Mouse (Mus musculus) heart, embryonic 14.5 days (tissue): ENCODE data around the gene Pdzd2. TPM values are rescaled to one million over a fixed set of nuclear protein-coding genes. Genes with fewer than 3 reads are reported as not detected.

ENCODE experiments used
- ATAC-seq: fragments of 200-750 bp; cut with Nextera tagmentation; 2 replicates; pipeline ENCODE4 v1.8.0; 2017; ENCODE audit warnings: low read depth, moderate TSS enrichment; ENCODE audit not compliant: insufficient number of reproducible peaks, insufficient read depth, low FRiP score
- H3K27ac ChIP-seq, 2 experiments: fragments of 200-500 bp in 1 of 2; fragments of 300-500 bp in 1 of 2; sonication (generic) in 1 of 2; replicated peaks in 1 of 2; 2 replicates each; pipeline ENCODE4 v1.5.1; 2012 to 2014; ENCODE audit warnings: low read depth in 2 of 2, low read length in 2 of 2, control low read depth in 1 of 2, mild to moderate bottlenecking in 1 of 2, mixed read lengths in 1 of 2; ENCODE audit not compliant: control insufficient read depth in 1 of 2, insufficient read depth in 1 of 2
- H3K27me3 ChIP-seq: fragments of 300-500 bp; sonication (generic); 2 replicates; pipeline ENCODE4 v1.6.1; 2014; ENCODE audit warnings: mild to moderate bottlenecking, low read length, control low read depth; ENCODE audit not compliant: control insufficient read depth, insufficient read depth
- H3K36me3 ChIP-seq: fragments of 300-500 bp; sonication (generic); 2 replicates; pipeline ENCODE4 v1.6.1; 2014; ENCODE audit warnings: mild to moderate bottlenecking, control low read depth, low read length, mixed read lengths; ENCODE audit not compliant: control insufficient read depth, insufficient read depth
- H3K4me1 ChIP-seq, 2 experiments: fragments of 200-500 bp in 1 of 2; fragments of 300-500 bp in 1 of 2; sonication (generic) in 1 of 2; 2 replicates each; pipeline ENCODE4 v1.6.1; 2012 to 2014; ENCODE audit warnings: low read length in 2 of 2, control low read depth in 1 of 2, mixed read lengths in 1 of 2; ENCODE audit not compliant: control insufficient read depth in 2 of 2, insufficient read depth in 2 of 2
- H3K4me2 ChIP-seq: fragments of 300-500 bp; sonication (generic); 2 replicates; pipeline ENCODE4 v1.6.1; 2014; ENCODE audit warnings: mild to moderate bottlenecking, low read length
- H3K4me3 ChIP-seq, 2 experiments: fragments of 200-500 bp in 1 of 2; fragments of 300-500 bp in 1 of 2; sonication (generic) in 1 of 2; 2 replicates each; pipeline ENCODE4 v1.5.1; 2012 to 2014; ENCODE audit warnings: low read length in 2 of 2, mild to moderate bottlenecking in 2 of 2, control low read depth in 1 of 2, low read depth in 1 of 2, moderate library complexity in 1 of 2; ENCODE audit not compliant: control insufficient read depth in 1 of 2, insufficient read depth in 1 of 2
- H3K9ac ChIP-seq: fragments of 300-500 bp; sonication (generic); 2 replicates; pipeline ENCODE4 v1.6.1; 2014; ENCODE audit warnings: mild to moderate bottlenecking, low read length
- H3K9me3 ChIP-seq: fragments of 300-500 bp; sonication (generic); 2 replicates; pipeline ENCODE4 v1.6.1; 2016; ENCODE audit warnings: low read length, control low read depth; ENCODE audit not compliant: control insufficient read depth
- WGBS: fragments of 180-500 bp; shearing (Covaris S2); extraction: QIAGEN DNeasy Blood & Tissue Kit; methylation state at CpG from one replicate; pipeline ENCODE4 v1.1.7; 2014; 5-methylcytosine and 5-hydroxymethylcytosine counted together
- polyA plus RNA-seq: library from polyadenylated mRNA; unstranded; fragments of >200 nt; fragmentation: Nextera tagmentation; extraction: Ambion mirVana; gene quantifications from 2 replicates; pipeline ENCODE4 v1.2.1, GENCODE M21; 2014

Pdzd2 gene
- polyA plus RNA-seq, 1 experiment from 2014 or later: 16.8 TPM

- no peak overlapping the region for H3K27ac ChIP-seq
- no peak overlapping the region for H3K4me3 ChIP-seq
- H3K36me3 ChIP-seq: 0 out of 2 replicates have a peak, but pooled peaks cover under 1% of the 10 kb centered on the region
- ATAC-seq: no peak
- peaks cover 2 to 5% of the 10 kb centered on the region in 2 experiments; a peak in 1 of 4 replicates for H3K4me1 ChIP-seq
- H3K27me3 ChIP-seq: no peaks in the 10 kb centered on the region
- H3K9ac ChIP-seq: no peak overlapping the region
- no peak overlapping the region for H3K4me2 ChIP-seq
- WGBS: 63% methylated on average over 6 of the region's 6 CpGs
- H3K9me3 ChIP-seq: no peaks in the 10 kb centered on the region
Measured at GRCm38 (mm10) chr15:12579196-12579595, 160.5 kb downstream of the Pdzd2 start.

GRCm38 (mm10) chr15:12578276-12578675 is 161.4 kb downstream of the Pdzd2 start:
- Histone ChIP-seq H3K4me3 (no peak overlapping the region), H3K9me3 (no peaks in the 10 kb centered on the region), H3K4me2 (no peak overlapping the region), H3K27me3 (no peaks in the 10 kb centered on the region), H3K9ac (no peak overlapping the region), H3K27ac (no peak overlapping the region), H3K4me1 (peaks cover 2 to 5% of the 10 kb centered on the region in 2 experiments; a peak in 1 of 4 replicates), H3K36me3 (0 out of 2 replicates have a peak, but pooled peaks cover 2% of the 10 kb centered on the region)
- no peak for ATAC-seq
- 51% methylated on average over 5 of the region's 5 CpGs for WGBS

GRCm38 (mm10) chr15:12577715-12578114 is 162.0 kb downstream of the Pdzd2 start:
- WGBS: 53% methylated on average over 6 of the region's 6 CpGs
- H3K4me3 ChIP-seq: no peak overlapping the region
- peaks cover 2 to 5% of the 10 kb centered on the region in 2 experiments; a peak in 1 of 4 replicates for H3K4me1 ChIP-seq
- H3K9me3 ChIP-seq: no peaks in the 10 kb centered on the region
- 0 out of 2 replicates have a peak overlapping the region, but pooled peaks have one; percentile 2 for H3K9ac ChIP-seq
- ATAC-seq: no peak
- 0 out of 2 replicates have a peak, but pooled peaks cover 2% of the 10 kb centered on the region for H3K36me3 ChIP-seq
- H3K27ac ChIP-seq: peak overlapping the region in 1 of 2 experiments; percentile 10; a peak in 1 of 4 replicates
- no peak overlapping the region; the same call in 1 of the 2 replicates for H3K4me2 ChIP-seq
- no peaks in the 10 kb centered on the region for H3K27me3 ChIP-seq

- Histone ChIP-seq H3K36me3 (0 out of 2 replicates have a peak, but pooled peaks cover 2% of the 10 kb centered on the region), H3K9me3 (no peaks in the 10 kb centered on the region), H3K4me2 (peak overlapping the region; percentile 49), H3K4me1 (peaks cover 2 to 5% of the 10 kb centered on the region in 2 experiments; a peak in 1 of 4 replicates), H3K27ac (peak overlapping the region; percentile 10 to 35; a peak in 3 of 4 replicates), H3K27me3 (no peaks in the 10 kb centered on the region), H3K9ac (0 out of 2 replicates have a peak overlapping the region, but pooled peaks have one; percentile 2), H3K4me3 (0 out of 4 replicates have a peak overlapping the region, but pooled peaks of 1 of the 2 experiments have one; percentile 5)
- peak; percentile 39; the same call in 1 of the 2 replicates for ATAC-seq
- 26% methylated on average over 11 of the region's 11 CpGs for WGBS
Measured at GRCm38 (mm10) chr15:12577054-12577696, 162.5 kb downstream of the Pdzd2 start.

- Histone ChIP-seq H3K9me3 (no peaks in the 10 kb centered on the region), H3K36me3 (0 out of 2 replicates have a peak, but pooled peaks cover 2% of the 10 kb centered on the region), H3K4me3 (no peak overlapping the region), H3K9ac (no peak overlapping the region), H3K4me2 (no peak overlapping the region), H3K27ac (no peak overlapping the region), H3K4me1 (peaks cover 2 to 5% of the 10 kb centered on the region in 2 experiments; a peak in 1 of 4 replicates), H3K27me3 (no peaks in the 10 kb centered on the region)
- WGBS: 65% methylated on average over 3 of the region's 3 CpGs
- no peak for ATAC-seq
Measured at GRCm38 (mm10) chr15:12573621-12574020, 166.1 kb downstream of the Pdzd2 start.

- H3K9me3 ChIP-seq: no peaks in the 10 kb centered on the region
- H3K9ac ChIP-seq: no peak overlapping the region
- H3K4me1 ChIP-seq: peaks cover 3 to 8% of the 10 kb centered on the region in 2 experiments; a peak in 3 of 4 replicates
- H3K4me3 ChIP-seq: no peak overlapping the region
- WGBS: 73% methylated on average over 4 of the region's 4 CpGs
- no peak overlapping the region for H3K4me2 ChIP-seq
- no peak overlapping the region for H3K27ac ChIP-seq
- 0 out of 2 replicates have a peak, but pooled peaks cover 2% of the 10 kb centered on the region for H3K36me3 ChIP-seq
- no peaks in the 10 kb centered on the region for H3K27me3 ChIP-seq
- no peak for ATAC-seq
Measured at GRCm38 (mm10) chr15:12571168-12571567, 168.6 kb downstream of the Pdzd2 start.

GRCm38 (mm10) chr15:12566637-12567440 is 172.9 kb downstream of the Pdzd2 start:
- 43% methylated on average over 11 of the region's 11 CpGs for WGBS
- Histone ChIP-seq H3K9me3 (no peaks in the 10 kb centered on the region), H3K4me2 (no peak overlapping the region), H3K4me3 (no peak overlapping the region), H3K36me3 (no peaks in the 10 kb centered on the region), H3K27me3 (no peaks in the 10 kb centered on the region), H3K4me1 (peaks cover 3 to 8% of the 10 kb centered on the region in 2 experiments; a peak in 3 of 4 replicates), H3K27ac (peak overlapping the region; percentile 14 to 73; a peak in 3 of 4 replicates), H3K9ac (peak overlapping the region; percentile 21; the same call in 1 of the 2 replicates)
- peak; percentile 55; the same call in 1 of the 2 replicates for ATAC-seq
